Comparison of ENCODE assay signal across 8 mouse cellular contexts in the genomic region with DNA sequence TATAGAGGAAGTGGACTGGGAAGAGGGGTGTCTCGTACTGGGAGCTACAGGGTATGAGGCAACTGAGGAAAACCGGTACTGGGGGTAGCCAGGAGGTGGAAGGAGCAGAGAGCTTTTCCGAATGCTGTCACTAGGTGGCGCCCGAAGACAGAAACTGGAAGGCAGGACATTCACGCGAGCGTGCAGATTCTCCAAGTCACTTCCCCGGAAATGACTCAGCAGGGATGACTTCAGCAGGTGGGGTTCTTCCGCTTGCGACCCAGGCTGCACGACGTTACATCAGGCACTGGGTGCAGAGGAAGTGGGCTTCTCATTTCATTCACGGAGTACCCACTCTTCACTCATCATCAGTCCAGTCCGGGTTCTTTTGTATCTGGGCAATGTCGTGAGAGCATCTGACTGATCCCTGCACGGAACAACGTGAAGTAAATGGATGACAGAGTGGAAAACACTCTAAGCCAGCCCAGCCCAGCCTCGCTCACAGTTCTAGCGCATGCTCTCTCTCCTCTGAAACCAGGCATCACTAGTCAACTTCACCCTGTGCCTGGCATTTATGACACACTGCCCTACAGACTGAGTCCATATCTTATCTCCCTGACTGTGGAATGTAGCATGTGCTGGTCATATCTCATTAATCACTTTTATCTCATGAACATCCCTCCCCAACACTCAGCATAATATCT. TPM values are rescaled to one million over a fixed set of nuclear protein-coding genes. Genes with fewer than 3 reads are reported as not detected.
A peak's percentile ranks its signal among the peaks of the same experiment; 100 is the strongest.
DNase-seq lines count a peak whose midpoint lies in the region; ATAC-seq and TF ChIP-seq lines count a peak whose summit lies in the region.

No protein-coding gene starts in this region.

- no peaks in the 10 kb centered on the region for H3K9me3 ChIP-seq in MEL (replicated peaks; ENCODE audit: insufficient read depth, low read length)
- H3K9me3 ChIP-seq in hindbrain, embryonic 10.5 days, result no peaks in the 10 kb centered on the region; the same call in 1 of the 2 replicates
- no peaks in the 10 kb centered on the region for H3K9me3 ChIP-seq in lung, postnatal 0 days (ENCODE audit: low read length)

- H3K4me2 ChIP-seq in lung, postnatal 0 days (replicated peaks; ENCODE audit: low read depth, low read length), result peak overlapping the region; percentile 39

- H3K27ac ChIP-seq in MEL (ENCODE audit: control insufficient read depth, low read depth, low read length), result peak overlapping the region; percentile 78
- peak overlapping the region; percentile 75 for H3K27ac ChIP-seq in cerebellum, adult 2 months (ENCODE audit: insufficient read depth, low read length)
- peak overlapping the region; percentile 81 for H3K27ac ChIP-seq in hindbrain, embryonic 10.5 days
- H3K27ac ChIP-seq in lung, postnatal 0 days (ENCODE audit: low read length), result no peak overlapping the region

- ATAC-seq in lung, postnatal 0 days, result peak; percentile 91

- H3K27me3 ChIP-seq in MEL (ENCODE audit: control insufficient read depth in 1 of 2, insufficient read depth in 2 of 2, low read length in 2 of 2), result no peaks in the 10 kb centered on the region; a peak in 1 of 4 replicates
- no peaks in the 10 kb centered on the region for H3K27me3 ChIP-seq in cerebellum, adult 2 months (ENCODE audit: control insufficient read depth, insufficient read depth, low read length)
- H3K27me3 ChIP-seq in hindbrain, embryonic 10.5 days (ENCODE audit: insufficient read depth, poor library complexity, severe bottlenecking), result peaks cover 21% of the 10 kb centered on the region; the same call in 1 of the 2 replicates
- H3K27me3 ChIP-seq in lung, postnatal 0 days (replicated peaks; ENCODE audit: insufficient read depth, low read length), result no peaks in the 10 kb centered on the region

- H3K9ac ChIP-seq in MEL (ENCODE audit: control insufficient read depth, low read depth, low read length, poor library complexity, severe bottlenecking), result peak overlapping the region; percentile 47; the same call in 1 of the 2 replicates
- no peak overlapping the region for H3K9ac ChIP-seq in lung, postnatal 0 days (replicated peaks; ENCODE audit: low read depth)

- WGBS in cerebellum, adult 2 months, result 4% methylated on average over 20 of the region's 20 CpGs
- WGBS in hindbrain, embryonic 10.5 days, result 24% methylated on average over 20 of the region's 20 CpGs
- 7% methylated on average over 20 of the region's 20 CpGs for WGBS in lung, postnatal 0 days

- TF ChIP-seq RAD21 in MEL (IDR thresholded peaks at IDR 0.05; ENCODE audit: low read depth, low read length), result peak; percentile 86

- H3K36me3 ChIP-seq in MEL (ENCODE audit: control insufficient read depth in 1 of 2, insufficient read depth in 2 of 2, low read length in 2 of 2), result peaks cover 0 to 3% of the 10 kb centered on the region in 2 experiments; a peak in 1 of 4 replicates
- H3K36me3 ChIP-seq in hindbrain, embryonic 10.5 days, result no peaks in the 10 kb centered on the region
- H3K36me3 ChIP-seq in lung, postnatal 0 days (ENCODE audit: insufficient read depth, low read length), result no peaks in the 10 kb centered on the region

- peak; percentile 81 to 91 (median 87) for TF ChIP-seq CTCF in MEL (IDR thresholded peaks at IDR 0.05 in 2 of 3, conservative IDR thresholded peaks at IDR 0.05 in 1 of 3; ENCODE audit: control insufficient read depth in 1 of 3, insufficient read depth in 1 of 3, low read depth in 2 of 3, low read length in 3 of 3, poor library complexity in 1 of 3, severe bottlenecking in 1 of 3)
- peak; percentile 97 for TF ChIP-seq CTCF in cerebellum, adult 2 months (IDR thresholded peaks at IDR 0.05; ENCODE audit: borderline replicate concordance, insufficient read depth, low read depth, low read length)
- TF ChIP-seq CTCF in lung, postnatal 0 days (IDR thresholded peaks at IDR 0.05), result peak; percentile 90

- peaks cover 7 to 19% of the 10 kb centered on the region in 2 experiments; a peak in 3 of 4 replicates for H3K4me1 ChIP-seq in MEL (ENCODE audit: control insufficient read depth in 1 of 2, insufficient read depth in 2 of 2, low read length in 2 of 2)
- H3K4me1 ChIP-seq in cerebellum, adult 2 months (ENCODE audit: control insufficient read depth, insufficient read depth, low read length), result peaks cover 10% of the 10 kb centered on the region
- peaks cover 8% of the 10 kb centered on the region for H3K4me1 ChIP-seq in hindbrain, embryonic 10.5 days (replicated peaks)
- no peaks in the 10 kb centered on the region for H3K4me1 ChIP-seq in lung, postnatal 0 days (ENCODE audit: insufficient read depth, low read depth, low read length)

- TF ChIP-seq EP300 in MEL (IDR thresholded peaks at IDR 0.05; ENCODE audit: low read depth in 1 of 2, low read length in 2 of 2), result peak; percentile 53 to 77; a peak in 3 of 4 replicates
- peak; percentile 51 for TF ChIP-seq EP300 in lung, postnatal 0 days (IDR thresholded peaks at IDR 0.05)

- DNase-seq in MEL (ENCODE audit: low read depth, low spot score), result peak; percentile 97
- peak; percentile 92 to 97 for DNase-seq in cerebellum, adult 2 months
- peak; percentile 92 for DNase-seq in forelimb bud, embryonic 11.5 days (ENCODE audit: low read depth, low spot score)
- peak; percentile 91 for DNase-seq in hindbrain, embryonic 10.5 days (ENCODE audit: low spot score)
- DNase-seq in layer of hippocampus, adult 9-11 months, result peak; percentile 95
- peak; percentile 95 for DNase-seq in lung, postnatal 0 days (ENCODE audit: low spot score)
- DNase-seq in ovary, postnatal 14 days (ENCODE audit: low spot score), result peak; percentile 96
- peak; percentile 98 for DNase-seq in thymus, postnatal 14 days

- peak in 1 of 2 experiments; percentile 83; a peak in 2 of 4 replicates for TF ChIP-seq POLR2A in MEL (IDR thresholded peaks at IDR 0.05; ENCODE audit: control insufficient read depth in 1 of 2, insufficient read depth in 1 of 2, low read depth in 1 of 2, low read length in 2 of 2, poor library complexity in 1 of 2)
- TF ChIP-seq POLR2A in cerebellum, adult 2 months (IDR thresholded peaks at IDR 0.05; ENCODE audit: borderline replicate concordance, insufficient read depth, low read length), result peak; percentile 85

- H3K79me2 ChIP-seq in MEL (ENCODE audit: control insufficient read depth, insufficient read depth, low read length, poor library complexity), result no peaks in the 10 kb centered on the region

- H3K4me3 ChIP-seq in MEL (ENCODE audit: control insufficient read depth in 1 of 2, insufficient read depth in 1 of 2, low read depth in 2 of 2, low read length in 2 of 2), result peak overlapping the region; percentile 25 to 35
- peak overlapping the region; percentile 59 for H3K4me3 ChIP-seq in cerebellum, adult 2 months (replicated peaks; ENCODE audit: insufficient read depth, low read depth, low read length)
- H3K4me3 ChIP-seq in hindbrain, embryonic 10.5 days, result peak overlapping the region; percentile 41
- H3K4me3 ChIP-seq in lung, postnatal 0 days (ENCODE audit: low read depth, low read length), result peak overlapping the region; percentile 16; the same call in 1 of the 2 replicates

TF ChIP-seq in MEL, 35 proteins besides CTCF, POLR2A, EP300 and RAD21 (continues in another document):
- peak; percentile 90; the same call in 1 of the 2 replicates for TF ChIP-seq MYC (IDR thresholded peaks at IDR 0.05; ENCODE audit: low read depth, low read length)
- TF ChIP-seq ELF1 (IDR thresholded peaks at IDR 0.05; ENCODE audit: low read depth, low read length), result peak; percentile 68
- TF ChIP-seq ZMIZ1 (IDR thresholded peaks at IDR 0.05; ENCODE audit: low read depth, low read length), result 0 out of 2 replicates have a peak, but pooled peaks have one; percentile 52
- no peak for TF ChIP-seq MEF2A (IDR thresholded peaks at IDR 0.05; ENCODE audit: extremely low read depth, insufficient replicate concordance, low read depth, low read length, poor library complexity, severe bottlenecking)
- TF ChIP-seq USF1 (IDR thresholded peaks at IDR 0.05; ENCODE audit: low read depth, low read length), result no peak
- no peak for TF ChIP-seq ZNF384 (IDR thresholded peaks at IDR 0.05; ENCODE audit: low read depth, low read length)
- TF ChIP-seq SMC3 (IDR thresholded peaks at IDR 0.05; ENCODE audit: low read depth, low read length), result peak; percentile 73
- peak; percentile 84 for TF ChIP-seq ETS1 (IDR thresholded peaks at IDR 0.05; ENCODE audit: low read depth, low read length)
- no peak for TF ChIP-seq TAL1 (IDR thresholded peaks at IDR 0.05; ENCODE audit: low read length)
- TF ChIP-seq TCF12 (IDR thresholded peaks at IDR 0.05; ENCODE audit: low read depth, low read length), result peak; percentile 63
- peak; percentile 69 for TF ChIP-seq SIN3A (IDR thresholded peaks at IDR 0.05; ENCODE audit: low read length)
- no peak for TF ChIP-seq CHD1 (IDR thresholded peaks at IDR 0.05; ENCODE audit: low read depth, low read length)
- peak; percentile 69 for TF ChIP-seq GATA1 (IDR thresholded peaks at IDR 0.05; ENCODE audit: low read depth, low read length)
- TF ChIP-seq USF2 (IDR thresholded peaks at IDR 0.05; ENCODE audit: borderline replicate concordance in 1 of 2, insufficient read depth in 1 of 2, low read depth in 1 of 2, low read length in 2 of 2), result no peak
- TF ChIP-seq MYB (IDR thresholded peaks at IDR 0.05; ENCODE audit: low read depth, low read length), result no peak
- TF ChIP-seq TBP (IDR thresholded peaks at IDR 0.05; ENCODE audit: low read depth, low read length), result 0 out of 2 replicates have a peak, but pooled peaks have one; percentile 12
- peak; percentile 72 for TF ChIP-seq NELFE (IDR thresholded peaks at IDR 0.05; ENCODE audit: low read depth, low read length)
- peak; percentile 87 for TF ChIP-seq GABPA (IDR thresholded peaks at IDR 0.05; ENCODE audit: low read depth, low read length)
- TF ChIP-seq MAZ (IDR thresholded peaks at IDR 0.05; ENCODE audit: low read depth, low read length), result no peak; the same call in 1 of the 2 replicates
- TF ChIP-seq HCFC1 (IDR thresholded peaks at IDR 0.05; ENCODE audit: low read depth, low read length), result peak; percentile 78

RNA-seq across cellular contexts. Expression of a gene that starts 18.3 kb away (rescaled TPM):
- total RNA-seq in MEL (2012; rRNA removed), result not detected in 2 replicates
- polyA plus RNA-seq in MEL (2012; ENCODE audit: insufficient read depth in 1 of 2, insufficient read length in 2 of 2, low read depth in 1 of 2, low replicate concordance in 2 of 2, missing spikeins in 1 of 2), result not detected
- polyA plus RNA-seq in cerebellum, adult 2 months (2012; rRNA removed), result not detected in 2 replicates
- polyA plus RNA-seq in hindbrain, embryonic 10.5 days (2016; fragmentation: Nextera tagmentation; extraction: Ambion mirVana), result 0.11 and 0.12 TPM in 2 replicates
- 0.83 and 0.86 TPM in 2 replicates for polyA plus RNA-seq in lung, postnatal 0 days (2015; fragmentation: Nextera tagmentation; extraction: Ambion mirVana)

RNA-seq across cellular contexts. Expression of a gene that starts 31.6 kb away (rescaled TPM):
- not detected in 2 replicates for total RNA-seq in MEL (2012; rRNA removed)
- polyA plus RNA-seq in MEL (2012; ENCODE audit: insufficient read depth in 1 of 2, insufficient read length in 2 of 2, low read depth in 1 of 2, low replicate concordance in 2 of 2, missing spikeins in 1 of 2), result not detected
- polyA plus RNA-seq in cerebellum, adult 2 months (2012; rRNA removed), result 4.5 and 6.0 TPM in 2 replicates
- 0.65 and 0.71 TPM in 2 replicates for polyA plus RNA-seq in hindbrain, embryonic 10.5 days (2016; fragmentation: Nextera tagmentation; extraction: Ambion mirVana)
- polyA plus RNA-seq in lung, postnatal 0 days (2015; fragmentation: Nextera tagmentation; extraction: Ambion mirVana), result 2.1 and 2.6 TPM in 2 replicates
